Mouse (Mus musculus): ENCODE measurements at regions not wholly inside any gene's neighbourhood (a gene's known extent, or its start where the extent isn't known, plus 50 kb on each side); places are given as distances from the start of the nearest gene placed in this dataset.

DNA sequence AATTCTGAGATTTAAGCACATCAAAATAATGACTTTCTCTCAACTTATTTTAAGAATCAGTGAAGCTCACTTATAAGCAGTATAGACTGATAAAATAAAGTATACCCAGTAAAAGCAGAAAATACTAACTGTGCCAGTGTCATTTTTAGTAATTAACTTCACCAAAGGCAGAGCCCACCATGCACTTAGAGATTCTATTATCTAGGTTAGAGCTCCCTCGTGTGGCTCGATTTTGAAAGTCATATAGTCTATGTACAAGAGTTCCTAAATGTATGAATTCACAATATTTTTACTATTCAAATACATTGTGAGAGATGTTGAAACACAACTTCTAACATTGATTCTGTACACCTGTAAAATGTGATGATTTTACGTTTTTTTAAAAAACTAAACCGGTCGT lies 589.3 kb downstream of the Kcnj3 start:
- peak; percentile 57 for DNase-seq (ENCODE audit: low read depth, low spot score)

DNA sequence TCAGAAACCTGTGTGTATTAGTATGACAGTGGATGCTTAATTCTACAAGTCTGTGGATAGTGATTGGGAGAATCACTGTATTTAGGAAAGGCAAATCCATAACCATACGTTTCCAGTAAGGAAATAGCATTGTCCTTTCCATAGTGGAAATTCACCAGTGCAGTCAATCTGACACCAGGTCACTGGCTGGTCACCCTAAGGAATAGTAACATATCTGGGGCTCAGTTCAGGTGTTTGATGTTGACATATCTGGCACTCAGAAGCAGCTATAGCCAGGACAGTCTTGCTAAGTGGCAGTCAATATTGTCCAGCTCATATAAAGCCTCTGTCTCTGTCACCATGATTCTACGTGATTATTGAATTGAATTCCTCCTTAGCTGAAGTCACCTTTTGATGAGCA lies 593.2 kb downstream of the Kcnj3 start:
- no peak for DNase-seq (ENCODE audit: low read depth, low spot score)
